Mouse (Mus musculus) heart, postnatal 0 days (tissue): Measurements from ENCODE around the gene Six5. TPM values are rescaled to one million over a fixed set of nuclear protein-coding genes. Genes with fewer than 3 reads are reported as not detected.

ENCODE experiments used
- ATAC-seq: fragments of 200-750 bp; cut with Nextera tagmentation; 2 replicates; pipeline ENCODE4 v1.8.0; 2017; ENCODE audit warnings: low read depth, moderate number of reproducible peaks, moderate library complexity; ENCODE audit not compliant: insufficient read depth
- DNase-seq: peaks from one replicate; pipeline ENCODE4 v3.0.0-alpha.2; 2016; ENCODE audit warnings: low spot score
- H3K27ac ChIP-seq: fragments of 300-500 bp; sonication (generic); 2 replicates; pipeline ENCODE4 v1.5.1; 2014; ENCODE audit warnings: low read depth, mild to moderate bottlenecking
- H3K27me3 ChIP-seq: fragments of 300-500 bp; sonication (generic); 2 replicates; pipeline ENCODE4 v1.6.1; 2014; ENCODE audit warnings: low read length, mixed read lengths; ENCODE audit not compliant: control insufficient read depth, insufficient read depth
- H3K36me3 ChIP-seq: fragments of 300-500 bp; sonication (generic); replicated peaks from 2 replicates; pipeline ENCODE4 v1.6.1; 2014; ENCODE audit warnings: low read length, mixed read lengths; ENCODE audit not compliant: control insufficient read depth, insufficient read depth
- H3K4me1 ChIP-seq: fragments of 300-500 bp; sonication (generic); 2 replicates; pipeline ENCODE4 v1.6.1; 2014; ENCODE audit warnings: antibody characterized with exemption; ENCODE audit not compliant: control insufficient read depth, insufficient read depth
- H3K4me2 ChIP-seq: fragments of 300-500 bp; sonication (generic); 2 replicates; pipeline ENCODE4 v1.6.1; 2014; ENCODE audit warnings: low read depth, mild to moderate bottlenecking, low read length, moderate library complexity
- H3K4me3 ChIP-seq: fragments of 300-500 bp; sonication (generic); 2 replicates; pipeline ENCODE4 v1.5.1; 2014; ENCODE audit warnings: low read depth, low read length
- H3K9ac ChIP-seq: fragments of 300-500 bp; sonication (generic); replicated peaks from 2 replicates; pipeline ENCODE4 v1.6.1; 2014; ENCODE audit warnings: low read depth, low read length, mixed read lengths
- H3K9me3 ChIP-seq: fragments of 300-500 bp; sonication (generic); replicated peaks from 2 replicates; pipeline ENCODE4 v1.6.1; 2016; ENCODE audit warnings: low read length; ENCODE audit not compliant: control insufficient read depth
- CTCF ChIP-seq: IDR thresholded peaks from 2 replicates; pipeline ENCODE4 v1.5.1; 2016; ENCODE audit warnings: antibody characterized with exemption, control low read depth, low read depth
- EP300 ChIP-seq: IDR thresholded peaks from 2 replicates; pipeline ENCODE4 v1.6.1; 2016; ENCODE audit warnings: antibody characterized with exemption, low read depth
- WGBS: fragments of 180-500 bp; shearing (Covaris S2); extraction: QIAGEN DNeasy Blood & Tissue Kit; methylation state at CpG from one replicate; pipeline ENCODE4 v1.1.7; 2014; 5-methylcytosine and 5-hydroxymethylcytosine counted together
- polyA plus RNA-seq: library from polyadenylated mRNA; unstranded; fragments of >200 nt; fragmentation: Nextera tagmentation; extraction: Ambion mirVana; gene quantifications from 2 replicates; pipeline ENCODE4 v1.2.1, GENCODE M21; 2015
- total RNA-seq: library from RNA; depleted of rRNA; stranded (reverse); fragments of >200 nt; gene quantifications from 2 replicates; pipeline ENCODE4 v1.2.3, GENCODE M21; 2014; ENCODE audit warnings: low replicate concordance

Six5 gene
- total and polyA plus RNA-seq, 2 experiments from 2014 or later, result 3.8 to 21.0 TPM

- Histone ChIP-seq H3K9ac (no peak overlapping the region), H3K36me3 (no peaks in the 10 kb centered on the region), H3K27me3 (no peaks in the 10 kb centered on the region), H3K4me1 (peaks cover 7% of the 10 kb centered on the region; the same call in 1 of the 2 replicates), H3K4me3 (no peak overlapping the region), H3K4me2 (no peak overlapping the region), H3K27ac (no peak overlapping the region), H3K9me3 (no peaks in the 10 kb centered on the region)
- no peak for ATAC-seq
- TF ChIP-seq CTCF, result no peak
- no peak for TF ChIP-seq EP300
- 89% methylated on average over 1 of the region's 1 CpGs for WGBS
- no peak for DNase-seq
These were observed 15.2 kb downstream of the Six5 start for GRCm38 (mm10) chr7:19109565-19109964.

- H3K36me3 ChIP-seq, result no peaks in the 10 kb centered on the region
- H3K4me2 ChIP-seq, result peak within 1 kb of the TSS; percentile 32
- 27% methylated on average over 52 of the region's 64 CpGs for WGBS
- no peak within 1 kb of the TSS for H3K4me3 ChIP-seq
- TF ChIP-seq CTCF (peak; percentile 16), EP300 (no peak)
- no peak within 1 kb of the TSS for H3K9ac ChIP-seq
- ATAC-seq, result 0 out of 2 replicates have a peak, but pooled peaks have one; percentile 11
- peaks cover 8% of the 10 kb centered on the region; the same call in 1 of the 2 replicates for H3K4me1 ChIP-seq
- H3K9me3 ChIP-seq, result no peaks in the 10 kb centered on the region
- H3K27me3 ChIP-seq, result no peaks in the 10 kb centered on the region
- DNase-seq, result peak; percentile 10
- no peak within 1 kb of the TSS for H3K27ac ChIP-seq
These were observed 23.8 kb downstream of the Six5 start, which contains the start of gene Gm4969 for GRCm38 (mm10) chr7:19118028-19118771. Gene Gm4969 (minus strand): TSS chr7:19118368.

GRCm38 (mm10) chr7:19119083-19119482 is 24.7 kb downstream of the Six5 start:
- no peak overlapping the region for H3K4me3 ChIP-seq
- H3K27me3 ChIP-seq, result no peaks in the 10 kb centered on the region
- no peak overlapping the region for H3K9ac ChIP-seq
- TF ChIP-seq EP300 (no peak), CTCF (no peak)
- 94% methylated on average over 8 of the region's 8 CpGs for WGBS
- H3K4me2 ChIP-seq, result no peak overlapping the region
- H3K36me3 ChIP-seq, result no peaks in the 10 kb centered on the region
- no peak for ATAC-seq
- DNase-seq, result no peak
- H3K27ac ChIP-seq, result no peak overlapping the region
- H3K9me3 ChIP-seq, result no peaks in the 10 kb centered on the region
- H3K4me1 ChIP-seq, result peaks cover 8% of the 10 kb centered on the region; the same call in 1 of the 2 replicates

GRCm38 (mm10) chr7:19119631-19120429 is 25.4 kb downstream of the Six5 start, which contains the start of gene Fbxo46:
Gene Fbxo46 (plus strand): TSS chr7:19119859.
- DNase-seq (peak; percentile 99), ATAC-seq (peak; percentile 95)
- no peak for TF ChIP-seq EP300
- no peak for TF ChIP-seq CTCF
- H3K27ac ChIP-seq, result peak within 1 kb of the TSS; percentile 13; the same call in 1 of the 2 replicates
- H3K4me3 ChIP-seq, result peak within 1 kb of the TSS; percentile 76
- no peaks in the 10 kb centered on the region for H3K9me3 ChIP-seq
- H3K27me3 ChIP-seq, result no peaks in the 10 kb centered on the region
- WGBS, result under 1% methylated on average over 34 of the region's 34 CpGs
- H3K9ac ChIP-seq, result peak within 1 kb of the TSS; percentile 81
- peak within 1 kb of the TSS; percentile 87 for H3K4me2 ChIP-seq
- H3K36me3 ChIP-seq, result no peaks in the 10 kb centered on the region
- peaks cover 8% of the 10 kb centered on the region; the same call in 1 of the 2 replicates for H3K4me1 ChIP-seq

GRCm38 (mm10) chr7:19121686-19122085 is 27.3 kb downstream of the Six5 start:
- no peak for TF ChIP-seq EP300
- no peak for TF ChIP-seq CTCF
- H3K4me1 ChIP-seq, result peaks cover 8% of the 10 kb centered on the region; the same call in 1 of the 2 replicates
- no peak overlapping the region for H3K4me3 ChIP-seq
- H3K27me3 ChIP-seq, result no peaks in the 10 kb centered on the region
- 85% methylated on average over 4 of the region's 4 CpGs for WGBS
- ATAC-seq (no peak), DNase-seq (no peak)
- no peaks in the 10 kb centered on the region for H3K9me3 ChIP-seq
- no peak overlapping the region for H3K4me2 ChIP-seq
- H3K9ac ChIP-seq, result no peak overlapping the region
- H3K36me3 ChIP-seq, result no peaks in the 10 kb centered on the region
- H3K27ac ChIP-seq, result no peak overlapping the region
